Mouse (Mus musculus): ENCODE results near the gene Cd109.

Cd109 gene

DNA sequence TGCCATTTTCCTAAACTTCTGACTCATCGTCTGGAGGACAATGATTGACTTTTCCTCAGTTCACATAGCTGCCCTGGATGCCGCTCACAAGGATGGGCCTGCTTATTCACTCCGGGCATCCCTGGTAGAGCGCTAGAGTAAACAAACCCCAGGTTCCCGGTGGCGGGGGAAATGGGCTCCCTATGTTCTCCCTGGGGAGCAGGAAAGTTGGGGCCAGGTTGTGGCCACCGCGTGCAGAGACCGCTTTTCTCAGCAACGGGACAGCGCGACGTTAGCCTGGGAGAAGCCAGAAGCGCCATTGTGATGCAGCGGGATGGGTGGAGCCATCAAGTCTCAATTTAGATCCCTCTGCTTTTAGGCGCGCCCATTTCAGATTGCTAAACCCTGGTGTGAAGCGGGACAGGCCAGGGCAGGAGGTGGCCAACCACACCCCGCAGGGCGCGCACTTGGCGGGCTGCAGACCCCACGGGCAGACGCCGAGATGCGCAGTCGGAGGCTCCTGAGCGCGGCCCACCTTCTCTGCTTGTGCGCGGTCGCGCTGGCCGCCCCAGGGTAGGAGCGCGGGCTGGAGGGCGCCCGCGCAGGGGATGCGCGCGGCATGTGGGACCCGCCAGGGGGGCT lies at the start of gene Cd109:
TSS of gene Cd109 (plus strand) at position 146 of the 621 bp plus-strand sequence.
- peak; percentile 10 to 18 for DNase-seq

- no peak for DNase-seq
These were observed 45.4 kb upstream of the Cd109 start for GRCm38 (mm10) chr9:78569934-78570333.

DNA sequence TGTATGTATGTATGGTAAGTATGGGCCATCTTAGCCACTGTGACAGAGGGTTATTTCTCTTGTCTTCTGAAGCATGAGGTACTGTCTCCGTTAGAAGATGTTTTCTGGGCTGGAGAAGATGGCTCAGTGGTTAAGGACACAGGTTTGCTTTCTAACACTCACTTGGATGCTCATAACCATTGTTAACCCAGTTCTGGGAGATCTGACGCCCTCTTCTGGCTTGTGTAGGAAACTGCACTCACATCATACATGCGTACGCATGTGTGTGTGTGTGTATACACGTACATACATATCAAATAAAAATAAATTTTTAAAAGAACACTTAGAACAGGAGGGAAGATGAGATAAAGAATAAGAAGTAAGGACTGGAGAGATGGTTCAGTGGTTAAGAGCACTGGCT lies 38.9 kb upstream of the Cd109 start:
- DNase-seq: no peak

GRCm38 (mm10) chr9:78578824-78579223 lies 36.5 kb upstream of the Cd109 start:
- DNase-seq: no peak

GRCm38 (mm10) chr9:78579644-78580396 lies 35.5 kb upstream of the Cd109 start:
- no peak for DNase-seq

- no peak for DNase-seq
These were observed 28.0 kb upstream of the Cd109 start for GRCm38 (mm10) chr9:78587218-78587883.

DNA sequence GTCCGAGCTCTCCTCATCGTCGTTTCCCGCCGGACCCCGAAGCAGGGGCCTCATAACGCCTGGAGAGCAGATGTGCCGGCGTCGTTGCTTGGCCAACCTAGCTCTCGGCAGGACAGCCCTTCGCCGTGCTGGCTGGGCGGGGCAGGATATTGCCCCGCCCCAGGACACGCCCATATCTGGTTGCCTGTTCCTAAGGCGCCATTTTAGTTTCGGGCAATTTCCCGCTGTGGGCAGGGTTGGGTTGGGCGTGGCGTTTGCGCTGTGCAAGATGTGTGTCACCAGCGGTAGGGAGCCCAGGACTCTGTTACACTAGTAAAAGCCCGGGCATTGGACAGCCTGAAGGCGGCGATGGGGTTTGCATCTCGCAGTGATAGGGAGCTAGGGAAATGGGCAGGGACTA lies 27.4 kb upstream of the Cd109 start, which contains the start of gene Slc17a5:
TSS of gene Slc17a5 (minus strand) at position 128 of the 400 bp plus-strand sequence.
- peak; percentile 87 to 90 for DNase-seq

GRCm38 (mm10) chr9:78588411-78589033 lies 26.8 kb upstream of the Cd109 start:
- DNase-seq: no peak

DNA sequence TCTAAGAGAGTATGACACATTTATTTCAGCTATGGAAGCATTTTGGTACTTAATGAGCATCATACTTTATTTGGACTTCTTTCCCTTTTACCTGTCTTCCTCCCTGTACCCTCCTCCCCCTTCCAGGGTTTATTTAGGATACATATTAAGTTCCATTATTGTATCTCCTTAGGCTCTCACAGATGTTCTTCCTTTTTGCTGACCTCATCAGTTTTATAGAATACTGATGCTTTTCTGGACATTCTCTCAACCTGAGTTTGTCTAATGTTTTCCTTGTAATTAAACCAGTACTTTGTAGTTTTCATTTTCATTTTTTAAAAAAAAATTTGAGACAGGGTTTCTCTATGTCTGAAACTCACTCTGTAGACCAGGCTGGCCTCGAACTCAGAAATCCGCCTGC lies 24.9 kb upstream of the Cd109 start:
- DNase-seq: no peak

- no peak for DNase-seq
These were observed 20.1 kb upstream of the Cd109 start for GRCm38 (mm10) chr9:78595257-78595656.

GRCm38 (mm10) chr9:78595769-78596555 lies 19.4 kb upstream of the Cd109 start:
- DNase-seq: no peak

GRCm38 (mm10) chr9:78596834-78597233 lies 18.5 kb upstream of the Cd109 start:
- DNase-seq: peak; percentile 34 to 48

DNA sequence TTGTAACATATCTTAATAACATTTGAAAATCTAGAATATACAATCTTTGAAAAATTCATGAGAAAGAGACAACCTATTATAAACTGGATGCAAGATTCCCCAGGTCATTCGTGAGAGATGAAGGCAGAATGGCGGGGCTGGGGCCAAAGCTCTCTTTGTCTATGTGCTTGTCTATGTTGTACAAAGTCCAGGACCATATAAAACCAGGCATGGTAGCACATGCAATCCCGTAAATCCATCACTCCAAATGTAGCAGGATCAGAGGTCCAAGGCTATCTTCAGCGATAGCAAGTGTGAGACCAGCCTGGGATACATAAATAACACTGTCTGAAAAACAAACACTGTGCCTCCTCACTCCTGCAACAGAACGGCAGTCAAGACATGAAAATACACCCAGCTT lies 15.4 kb upstream of the Cd109 start:
- no peak for DNase-seq

- no peak for DNase-seq
These were observed 14.2 kb upstream of the Cd109 start for GRCm38 (mm10) chr9:78601046-78601730.

DNA sequence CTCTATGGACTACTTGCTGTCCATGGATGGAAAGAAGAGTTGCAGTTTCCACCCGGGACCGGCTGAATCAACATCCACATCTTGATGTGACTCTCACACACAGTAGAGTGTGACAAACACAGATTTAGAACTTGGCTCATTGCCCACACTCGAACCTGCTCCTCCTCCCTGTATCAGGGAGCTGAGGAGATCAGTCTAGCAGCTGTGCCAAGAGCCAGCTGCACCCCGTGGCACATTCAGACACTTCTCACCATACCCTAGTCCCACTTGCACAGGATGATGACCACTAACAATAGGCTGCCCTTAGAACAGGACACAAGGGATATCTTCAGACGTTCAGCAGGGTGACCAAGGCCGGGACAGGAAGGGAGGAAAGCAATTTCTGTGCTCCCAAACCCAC lies 1.1 kb upstream of the Cd109 start:
- peak in 1 of 2 experiments; percentile 5 for DNase-seq

DNA sequence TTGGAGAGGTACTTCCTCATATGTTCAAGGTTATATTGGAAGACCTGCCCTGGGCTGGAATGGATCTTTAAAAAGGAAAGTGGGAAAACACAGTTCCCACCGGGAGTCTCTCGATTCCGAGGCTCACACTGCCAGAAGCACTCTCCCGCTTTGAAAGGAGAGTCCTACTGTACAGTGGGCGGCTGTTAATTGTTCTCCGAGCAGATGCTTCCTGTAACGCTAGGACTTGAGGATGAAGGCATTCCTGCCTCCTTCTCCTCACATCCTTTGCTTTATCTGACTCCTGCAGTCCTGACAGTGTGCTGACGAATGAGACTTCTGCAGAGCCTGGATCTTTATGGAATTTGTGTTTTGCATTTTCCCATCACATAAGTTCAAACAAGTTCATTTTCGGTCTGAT lies 3.9 kb downstream of the Cd109 start:
- DNase-seq: no peak

DNA sequence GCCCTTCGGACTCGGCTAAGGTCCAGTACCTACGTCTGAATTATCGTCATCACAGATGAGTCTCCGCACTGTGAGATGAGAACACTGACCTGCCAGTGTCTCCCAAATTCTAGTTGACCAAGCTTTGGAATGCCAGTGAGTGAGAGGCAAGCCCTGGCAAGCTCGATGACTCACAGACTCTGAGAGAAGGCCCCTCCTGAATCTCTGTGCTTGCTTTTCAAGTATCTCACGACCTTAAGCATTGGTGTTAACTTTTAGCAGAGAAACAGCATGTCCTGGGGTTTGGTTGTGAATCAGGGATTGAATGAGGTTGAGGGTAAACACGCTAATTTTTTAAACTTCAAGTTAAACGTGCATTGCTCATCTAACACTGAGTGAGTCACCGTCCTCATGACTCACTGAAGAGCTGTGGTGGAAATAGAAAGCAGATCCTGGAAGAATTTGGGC lies 8.0 kb downstream of the Cd109 start:
- DNase-seq: no peak

- DNase-seq: peak in 1 of 2 experiments; percentile 4
These were observed 14.6 kb downstream of the Cd109 start for GRCm38 (mm10) chr9:78629991-78630390.

DNA sequence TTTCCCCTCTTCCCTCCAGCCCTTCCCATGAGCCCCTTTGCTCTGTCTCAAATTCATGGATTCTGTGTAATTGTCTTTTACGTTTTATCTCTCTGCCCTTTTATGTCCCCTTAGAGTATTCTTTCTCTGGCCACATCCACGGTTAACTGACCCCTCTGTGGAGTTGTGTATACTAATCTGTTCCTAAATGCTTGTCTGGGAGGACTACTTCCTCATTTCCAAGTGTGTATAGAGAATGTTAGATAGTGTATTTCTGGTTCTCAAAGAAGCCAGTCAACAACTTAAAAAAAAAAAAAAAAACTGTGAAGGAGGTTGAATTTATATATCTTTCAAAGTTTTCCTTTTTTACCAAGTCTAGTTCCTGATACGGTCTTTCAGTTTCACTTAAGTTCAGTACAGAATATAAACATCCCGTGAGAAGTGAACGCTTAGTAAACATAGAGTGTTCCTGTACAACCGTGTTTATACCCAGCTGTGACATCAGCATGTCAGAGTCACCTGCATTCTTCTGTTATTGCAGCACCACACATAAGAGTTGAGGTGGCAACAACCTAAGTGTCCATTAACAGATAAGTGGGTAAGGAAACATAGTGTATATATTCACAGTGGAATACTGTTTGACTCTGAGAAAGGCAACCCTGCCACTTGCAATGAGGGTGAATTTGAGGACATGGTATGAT lies 16.5 kb downstream of the Cd109 start:
- no peak for DNase-seq

DNA sequence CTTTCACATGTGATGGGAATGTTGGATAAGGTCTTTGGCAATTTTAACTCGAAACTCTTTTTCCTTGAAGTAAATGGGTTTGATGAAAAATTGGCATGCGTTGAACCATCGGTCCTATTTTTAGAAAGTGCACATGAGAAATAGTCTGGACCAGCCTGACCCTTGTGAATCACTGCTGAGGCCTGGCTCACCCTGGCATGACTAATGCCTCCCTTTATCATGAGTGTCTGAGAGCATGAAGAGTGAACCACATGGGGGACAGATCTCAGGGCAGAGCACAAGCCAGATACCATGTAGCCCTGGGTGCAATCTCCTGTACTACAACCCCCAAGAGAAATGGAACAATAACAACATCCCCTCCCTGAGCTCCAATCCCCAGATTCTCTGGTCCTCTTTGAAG lies 18.6 kb downstream of the Cd109 start:
- no peak for DNase-seq

- no peak for DNase-seq
These were observed 26.0 kb downstream of the Cd109 start for GRCm38 (mm10) chr9:78641386-78641785.

Data from cerebellum, postnatal 36 days (tissue).